Mouse (Mus musculus) CD4-positive, CD25-positive, alpha-beta regulatory T cell, adult 4 months (primary cell): ENCODE data around the gene Dguok. TPM values are rescaled to one million over a fixed set of nuclear protein-coding genes. Genes with fewer than 3 reads are reported as not detected.

Experiments used
- polyA plus RNA-seq, 2 experiments: library from polyadenylated mRNA; unstranded; fragments of 100-300 nt; shearing (Covaris generic); gene quantifications; one replicate each; pipeline ENCODE4 v1.2.1; 2017

The Dguok gene
- polyA plus RNA-seq, 2 experiments from 2014 or later: 91.3 to 93.4 TPM

Other genes starting within 250 kb of the Dguok start
- 100 to 1,000 TPM; 128 TPM for gene Mthfd2, start 181.1 kb downstream of the Dguok start, polyA plus RNA-seq
- gene Mob1a, start 181.0 kb downstream of the Dguok start, polyA plus RNA-seq: 10 to 100 TPM; 48.6 to 70.3 TPM
- 10 to 100 TPM; 57.5 to 66.1 TPM for gene Bola3, start 157.8 kb downstream of the Dguok start, polyA plus RNA-seq
- 10 to 100 TPM; 18.5 to 20.8 TPM for gene Tet3, start 47.9 kb downstream of the Dguok start, polyA plus RNA-seq
- 10 to 100 TPM; 21.8 to 33.3 TPM for gene Actg2, start 29.3 kb upstream of the Dguok start, polyA plus RNA-seq
- 10 to 100 TPM; 29.5 to 34.5 TPM for gene Stambp, start 65.8 kb upstream of the Dguok start, polyA plus RNA-seq
- gene Clec4f, start 149.2 kb upstream of the Dguok start, polyA plus RNA-seq: not detected
- not detected for gene Cd207, start 170.9 kb upstream of the Dguok start, polyA plus RNA-seq
- gene Vax2, start 204.3 kb upstream of the Dguok start, polyA plus RNA-seq: under 1 TPM in 1 of 2 experiments, not detected in 1; 0.43 TPM
- gene Atp6v1b1, start 236.0 kb upstream of the Dguok start, polyA plus RNA-seq: not detected